Mouse (Mus musculus): ENCODE measurements around the gene Smarcb1. TPM values are rescaled to one million over a fixed set of nuclear protein-coding genes. Genes with fewer than 3 reads are reported as not detected.

Gene Smarcb1
- 285 and 294 TPM in 2 replicates for polyA plus RNA-seq (2016; fragmentation: Nextera tagmentation; extraction: Ambion mirVana)

DNA sequence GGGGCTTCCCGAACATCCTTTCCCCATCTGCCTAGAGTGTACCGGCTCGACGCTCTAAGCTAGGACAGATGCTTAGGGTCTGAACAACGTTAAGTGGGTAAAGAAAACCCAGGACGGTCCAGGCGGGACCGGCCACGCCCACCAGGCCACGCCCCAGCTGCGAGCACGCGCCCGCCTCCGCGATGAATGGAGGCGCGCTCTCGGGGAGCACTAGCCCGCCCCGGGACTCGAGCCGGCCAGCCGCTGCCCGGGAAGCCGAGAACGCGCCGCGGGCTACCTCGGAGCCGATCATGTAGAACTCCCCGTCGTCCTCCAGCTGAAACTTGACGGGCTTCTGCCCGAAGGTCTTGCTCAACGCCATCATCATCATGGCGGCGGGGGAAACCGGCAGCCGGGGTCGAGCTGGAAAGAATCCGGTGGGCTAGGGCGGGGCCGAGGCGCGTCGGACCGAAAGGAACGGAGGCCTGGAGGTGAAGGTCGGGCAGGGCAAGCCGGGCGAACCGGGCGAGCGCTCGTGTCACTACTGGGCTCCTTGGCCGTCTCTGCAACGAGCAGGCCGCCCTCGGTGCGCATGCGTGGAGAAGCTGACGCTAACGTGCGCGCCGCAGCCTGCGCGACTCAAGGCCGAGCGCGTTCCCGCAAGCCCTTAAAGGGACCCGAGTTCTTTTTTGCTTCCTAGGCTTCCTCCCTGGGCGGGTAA, at the start of gene Smarcb1:
Gene Smarcb1 (minus strand): TSS at position 592 of the 700 bp plus-strand sequence.
- peak within 1 kb of the TSS; percentile 96 for H3K4me3 ChIP-seq
- peaks cover 64% of the 10 kb centered on the region for H3K36me3 ChIP-seq
- peak within 1 kb of the TSS; percentile 99 for H3K27ac ChIP-seq
- WGBS: under 1% methylated on average over 76 of the region's 76 CpGs
- H3K4me1 ChIP-seq: peaks cover 47% of the 10 kb centered on the region
- H3K27me3 ChIP-seq (ENCODE audit: low read depth, poor library complexity, severe bottlenecking): no peaks in the 10 kb centered on the region
- no peaks in the 10 kb centered on the region for H3K9me3 ChIP-seq (replicated peaks)
- peak; percentile 97 for DNase-seq (ENCODE audit: low spot score)

DNA sequence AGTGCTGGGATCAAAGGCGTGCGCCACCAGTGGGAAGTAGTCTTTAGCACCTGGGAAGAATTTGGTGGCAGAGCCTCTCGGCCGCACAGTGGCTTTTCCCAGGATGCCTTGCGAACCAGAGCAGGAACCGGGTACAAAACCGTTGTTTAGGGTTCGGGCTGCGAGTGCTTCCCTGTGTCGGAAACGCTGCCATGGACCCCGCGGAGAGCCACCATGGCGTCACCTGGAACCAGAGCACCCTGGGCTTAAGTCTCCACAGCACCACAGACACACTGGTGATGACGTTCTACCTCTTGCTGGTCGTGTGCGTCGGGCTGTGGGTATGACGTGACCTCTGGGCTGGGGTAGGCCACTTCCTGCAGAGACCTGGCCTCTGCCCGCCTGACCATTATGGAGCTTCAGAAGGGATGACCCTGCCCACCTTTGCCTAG, 33.0 kb upstream of the Smarcb1 start, which contains the start of gene Gm5134:
Gene Gm5134 (plus strand): TSS at position 134 of the 431 bp plus-strand sequence.
- H3K27me3 ChIP-seq (ENCODE audit: low read depth, poor library complexity, severe bottlenecking): peaks cover 23% of the 10 kb centered on the region
- H3K4me1 ChIP-seq: peaks cover 22% of the 10 kb centered on the region
- H3K4me3 ChIP-seq: peak within 1 kb of the TSS; percentile 41
- no peaks in the 10 kb centered on the region for H3K36me3 ChIP-seq
- no peaks in the 10 kb centered on the region for H3K9me3 ChIP-seq (replicated peaks)
- DNase-seq (ENCODE audit: low spot score): no peak
- H3K27ac ChIP-seq: peak within 1 kb of the TSS; percentile 53
- 36% methylated on average over 20 of the region's 20 CpGs for WGBS

DNA sequence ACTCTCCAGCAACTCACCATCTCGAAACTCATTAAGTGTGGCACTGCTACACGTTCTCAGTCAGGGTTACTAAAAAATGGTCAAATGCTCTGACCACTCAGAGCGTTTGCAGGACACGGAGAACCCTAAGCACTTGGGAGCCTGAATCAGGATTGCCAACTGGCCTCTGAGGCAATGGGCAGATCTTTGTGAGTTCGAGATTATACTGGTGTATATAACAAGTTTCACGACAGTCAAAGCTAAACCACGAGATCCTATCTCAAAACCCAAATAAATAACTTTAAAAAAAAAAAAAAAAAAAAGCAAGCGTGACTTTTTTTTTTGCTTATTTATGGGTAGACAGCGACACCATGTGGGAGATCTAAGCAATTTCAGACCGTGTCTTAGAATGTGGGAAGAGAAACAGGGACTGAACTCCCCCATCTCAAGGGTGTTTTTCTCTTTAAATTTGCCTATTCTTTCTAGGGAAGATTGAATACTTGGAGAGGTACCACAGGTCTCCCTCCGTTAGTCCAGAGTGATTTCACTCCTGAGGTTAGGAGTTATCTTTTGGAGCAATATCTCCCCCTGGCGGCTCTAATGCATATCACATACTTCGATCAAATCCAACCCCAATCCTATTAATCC, 30.1 kb upstream of the Smarcb1 start:
- Histone ChIP-seq H3K27me3 (ENCODE audit: low read depth, poor library complexity, severe bottlenecking) (peaks cover 34% of the 10 kb centered on the region), H3K4me1 (peaks cover 22% of the 10 kb centered on the region), H3K36me3 (no peaks in the 10 kb centered on the region), H3K9me3 (replicated peaks) (no peaks in the 10 kb centered on the region), H3K4me3 (peak overlapping the region; percentile 62), H3K27ac (no peak overlapping the region)
- 6% methylated on average over 13 of the region's 13 CpGs for WGBS
- DNase-seq (ENCODE audit: low spot score): peak; percentile 52

DNA sequence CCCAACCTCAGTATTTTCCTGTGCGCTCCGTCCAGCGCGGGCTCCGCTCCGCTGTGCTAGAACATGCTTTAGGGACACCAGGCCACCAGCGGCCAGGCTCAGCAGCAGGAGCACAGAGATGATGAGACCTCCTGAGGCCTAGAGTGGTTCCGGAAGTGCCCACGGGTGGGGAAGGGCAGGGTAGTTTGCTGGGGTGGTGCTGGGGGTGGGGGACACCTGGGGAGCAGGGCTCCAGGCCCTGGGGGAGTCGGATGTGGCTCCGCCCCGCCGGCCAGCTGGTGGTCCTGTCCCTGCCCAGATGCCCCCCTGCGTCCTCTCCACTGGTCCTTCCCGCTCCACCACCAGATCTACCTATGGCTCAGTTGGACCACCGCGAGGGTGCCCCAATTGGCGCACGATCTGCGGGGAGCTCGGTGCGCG, 29.4 kb upstream of the Smarcb1 start:
- Histone ChIP-seq H3K36me3 (no peaks in the 10 kb centered on the region), H3K27me3 (ENCODE audit: low read depth, poor library complexity, severe bottlenecking) (peaks cover 34% of the 10 kb centered on the region), H3K4me3 (peak overlapping the region; percentile 62), H3K9me3 (replicated peaks) (no peaks in the 10 kb centered on the region), H3K27ac (peak overlapping the region; percentile 50), H3K4me1 (peaks cover 22% of the 10 kb centered on the region)
- DNase-seq (ENCODE audit: low spot score): peak; percentile 63
- under 1% methylated on average over 23 of the region's 23 CpGs for WGBS

DNA sequence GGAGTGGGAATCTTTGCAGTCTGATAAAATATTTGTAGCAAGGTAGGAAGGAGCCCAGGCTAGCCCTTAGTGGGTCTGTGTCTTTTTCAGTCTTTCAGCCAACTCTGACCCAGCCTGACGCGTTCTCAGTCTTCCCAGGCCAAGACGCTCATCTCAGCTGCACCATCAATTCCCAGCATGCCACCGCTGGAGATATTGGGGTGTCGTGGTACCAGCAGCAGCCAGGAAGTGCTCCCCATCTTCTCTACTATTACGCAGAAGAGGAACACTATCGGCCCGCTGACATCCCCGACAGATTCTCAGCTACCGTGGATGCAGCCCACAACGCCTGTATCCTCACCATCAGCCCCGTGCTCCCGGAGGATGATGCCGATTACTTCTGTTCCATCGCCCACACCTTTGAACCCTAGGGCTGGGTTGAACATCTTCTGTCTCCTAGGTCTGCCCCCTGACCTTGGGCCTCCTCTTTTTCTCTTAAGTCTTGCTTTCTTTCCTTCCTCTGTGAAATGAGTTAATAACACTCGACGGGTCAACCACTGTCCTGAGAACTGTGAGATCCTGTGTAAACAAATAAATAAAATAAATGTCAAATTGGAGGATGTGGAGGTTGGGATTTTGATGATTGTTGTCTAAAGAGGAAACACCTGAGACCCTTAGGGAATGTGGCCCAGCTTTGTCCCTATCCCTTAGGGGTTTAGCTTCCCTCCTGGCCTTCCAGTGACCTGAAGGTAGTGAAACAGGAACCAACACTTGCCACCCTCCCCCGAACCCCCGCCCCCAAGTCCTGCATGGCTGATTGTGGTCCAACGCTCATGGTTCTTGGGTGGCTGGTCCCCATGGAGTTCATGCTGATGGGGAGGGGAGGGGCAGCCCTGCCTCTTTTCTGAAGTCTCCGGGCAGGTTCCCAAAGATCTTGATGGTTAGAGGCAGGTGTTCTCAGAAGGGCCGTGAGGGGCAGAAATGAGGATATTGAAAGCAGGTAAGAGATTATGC, 27.9 kb upstream of the Smarcb1 start:
- Histone ChIP-seq H3K4me1 (peaks cover 18% of the 10 kb centered on the region), H3K36me3 (no peaks in the 10 kb centered on the region), H3K27me3 (ENCODE audit: low read depth, poor library complexity, severe bottlenecking) (peaks cover 34% of the 10 kb centered on the region), H3K27ac (no peak overlapping the region), H3K9me3 (replicated peaks) (no peaks in the 10 kb centered on the region), H3K4me3 (no peak overlapping the region)
- WGBS: 84% methylated on average over 22 of the region's 22 CpGs
- DNase-seq (ENCODE audit: low spot score): no peak

DNA sequence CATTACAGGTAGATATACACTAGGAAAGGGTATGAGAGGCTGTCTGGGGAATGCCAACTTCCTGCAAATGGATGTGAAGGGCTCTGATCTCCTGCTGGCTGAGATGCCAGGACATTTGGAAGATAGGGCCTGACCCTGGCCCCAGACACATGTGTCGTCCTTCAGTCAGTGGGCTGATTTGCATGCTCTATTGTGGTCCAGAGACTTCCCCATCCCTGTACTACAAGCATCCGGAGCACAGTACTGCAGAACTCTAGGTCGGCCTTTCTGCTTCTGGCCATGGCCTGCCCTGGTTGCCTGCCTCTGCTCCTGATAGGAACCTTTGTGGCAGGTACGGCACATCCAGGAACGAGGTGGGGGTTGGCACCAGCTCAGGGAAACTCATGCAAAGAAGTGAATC, 26.7 kb upstream of the Smarcb1 start:
- H3K27me3 ChIP-seq (ENCODE audit: low read depth, poor library complexity, severe bottlenecking): peaks cover 28% of the 10 kb centered on the region
- 82% methylated on average over 5 of the region's 5 CpGs for WGBS

DNA sequence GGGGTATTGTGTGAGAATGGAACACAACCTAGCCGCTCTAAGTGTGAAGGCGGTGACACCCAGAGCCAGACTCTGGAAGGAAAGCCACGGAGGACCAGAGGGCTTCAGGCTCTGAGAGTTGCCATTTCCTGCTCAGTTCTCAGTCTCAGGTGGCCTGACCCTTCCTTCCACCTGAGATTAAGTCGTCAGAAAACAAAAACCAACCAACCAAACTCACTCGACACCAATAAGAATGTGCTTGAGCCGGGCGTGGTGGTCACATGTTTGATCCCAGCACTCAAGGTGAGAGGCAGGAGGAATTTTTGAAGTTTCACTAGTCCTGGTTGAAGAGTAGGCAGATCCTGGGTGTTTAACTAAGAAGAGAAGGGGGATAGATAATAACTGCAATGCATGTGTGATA, 24.5 kb upstream of the Smarcb1 start:
- Histone ChIP-seq H3K27me3 (ENCODE audit: low read depth, poor library complexity, severe bottlenecking) (peaks cover 28% of the 10 kb centered on the region), H3K4me3 (no peak overlapping the region), H3K4me1 (peaks cover 7% of the 10 kb centered on the region), H3K9me3 (replicated peaks) (no peaks in the 10 kb centered on the region), H3K27ac (no peak overlapping the region), H3K36me3 (no peaks in the 10 kb centered on the region)
- DNase-seq (ENCODE audit: low spot score): no peak
- WGBS: 86% methylated on average over 7 of the region's 7 CpGs

More for the DNA sequence above, 26.7 kb upstream of the Smarcb1 start:
- H3K27ac ChIP-seq: no peak overlapping the region
- H3K4me1 ChIP-seq: peaks cover 12% of the 10 kb centered on the region
- no peaks in the 10 kb centered on the region for H3K9me3 ChIP-seq (replicated peaks)
- no peaks in the 10 kb centered on the region for H3K36me3 ChIP-seq
- no peak overlapping the region for H3K4me3 ChIP-seq
- no peak for DNase-seq (ENCODE audit: low spot score)

DNA sequence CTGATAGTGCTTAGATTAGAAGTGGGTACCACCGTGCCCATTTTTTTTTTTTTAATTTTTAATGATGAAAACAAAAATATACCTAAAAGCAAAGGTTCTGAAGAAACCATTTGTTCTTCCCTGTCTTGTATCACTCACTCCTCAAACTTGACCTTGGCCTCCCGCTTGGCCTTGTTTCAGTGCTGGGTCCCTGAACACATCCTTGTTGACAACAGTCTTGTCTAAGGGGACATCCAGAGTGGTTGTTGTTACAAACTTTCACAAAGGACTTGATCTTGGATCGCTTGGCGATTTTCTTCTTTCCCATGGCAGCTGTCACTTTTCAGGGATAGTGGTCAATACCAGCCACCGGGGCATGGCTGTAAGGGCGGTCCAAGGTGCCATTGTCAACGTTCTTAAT, 23.8 kb upstream of the Smarcb1 start:
- H3K9me3 ChIP-seq (replicated peaks): no peaks in the 10 kb centered on the region
- no peak overlapping the region for H3K4me3 ChIP-seq
- H3K36me3 ChIP-seq: no peaks in the 10 kb centered on the region
- peaks cover 28% of the 10 kb centered on the region for H3K27me3 ChIP-seq (ENCODE audit: low read depth, poor library complexity, severe bottlenecking)
- 0 out of 2 replicates have a peak, but pooled peaks cover 4% of the 10 kb centered on the region for H3K4me1 ChIP-seq
- H3K27ac ChIP-seq: no peak overlapping the region
- WGBS: 89% methylated on average over 7 of the region's 7 CpGs
- DNase-seq (ENCODE audit: low spot score): no peak

DNA sequence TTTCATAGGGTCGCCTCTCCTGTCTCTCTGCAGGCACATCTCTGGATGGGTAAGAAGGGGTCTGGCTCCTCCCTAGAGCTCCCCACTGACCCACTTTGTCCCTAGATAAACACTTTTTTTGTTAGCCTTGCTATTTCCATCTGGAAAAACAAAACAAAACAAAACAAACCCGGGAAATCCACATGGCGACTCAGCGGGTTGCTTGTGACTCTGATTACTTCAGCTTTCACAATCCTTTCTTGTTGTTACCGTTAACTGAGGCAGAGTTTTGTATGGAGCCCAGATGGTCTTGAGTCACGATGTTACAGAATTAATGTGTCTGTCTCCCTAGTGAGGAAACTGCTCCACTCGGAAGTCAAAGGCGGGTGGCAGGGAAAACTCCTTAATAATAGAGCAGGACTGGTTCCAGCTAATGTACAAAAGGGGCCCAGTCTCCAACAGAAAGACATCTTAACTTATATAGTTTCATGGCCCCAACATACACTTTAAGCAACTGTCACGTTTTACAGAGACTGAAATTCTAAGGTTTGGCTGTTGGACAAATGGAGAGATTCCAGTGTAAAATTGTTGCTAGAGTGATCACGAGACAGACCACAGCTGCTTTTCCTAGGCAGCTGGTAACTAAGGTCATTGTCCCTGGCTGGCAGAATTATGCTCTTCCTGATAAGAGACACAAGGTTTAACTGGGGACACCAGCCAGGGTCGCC, 22.8 kb upstream of the Smarcb1 start:
- 53% methylated on average over 11 of the region's 11 CpGs for WGBS

DNA sequence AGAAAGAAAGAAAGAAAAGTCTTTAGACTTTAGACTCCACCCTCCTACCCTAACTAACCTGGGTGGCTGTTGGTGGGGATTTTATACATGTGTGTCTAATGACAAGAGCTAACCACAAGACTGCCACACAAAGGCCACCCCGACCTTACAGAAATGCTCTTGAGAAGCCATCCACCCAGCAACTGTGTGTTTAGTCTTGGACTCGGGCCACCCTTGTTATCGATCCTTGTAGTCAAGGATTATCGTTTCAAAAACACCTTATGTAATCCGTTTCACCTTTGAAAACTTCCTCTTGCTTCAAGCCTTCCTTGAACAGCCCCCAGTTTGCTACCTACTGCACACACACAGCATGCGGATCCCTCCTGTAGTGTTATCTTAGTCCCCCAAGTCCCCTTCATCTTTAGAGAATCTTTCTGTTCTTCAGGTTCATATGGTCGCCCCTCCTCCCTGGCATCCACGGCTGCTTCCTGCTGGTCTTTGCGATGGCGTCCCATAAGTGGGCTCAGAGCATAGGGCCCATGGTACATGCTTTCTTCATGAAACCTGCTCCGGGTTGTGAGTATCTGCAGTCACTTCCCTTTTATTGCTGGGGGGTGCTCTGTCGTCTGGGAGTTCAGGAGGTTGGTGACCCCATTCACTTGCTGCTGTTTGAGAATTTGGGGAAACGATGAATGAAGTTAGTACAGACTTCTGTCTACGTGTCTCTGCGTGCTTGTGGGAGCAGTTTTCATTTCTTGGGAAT, 21.5 kb upstream of the Smarcb1 start, which contains the start of gene Vpreb3:
Gene Vpreb3 (plus strand): TSS at position 322 of the 742 bp plus-strand sequence.
- no peak within 1 kb of the TSS for H3K27ac ChIP-seq
- 0 out of 2 replicates have a peak, but pooled peaks cover 4% of the 10 kb centered on the region for H3K4me1 ChIP-seq
- no peaks in the 10 kb centered on the region for H3K36me3 ChIP-seq
- peaks cover 27% of the 10 kb centered on the region for H3K27me3 ChIP-seq (ENCODE audit: low read depth, poor library complexity, severe bottlenecking)
- DNase-seq (ENCODE audit: low spot score): no peak
- 84% methylated on average over 15 of the region's 15 CpGs for WGBS
- H3K4me3 ChIP-seq: no peak within 1 kb of the TSS
- no peaks in the 10 kb centered on the region for H3K9me3 ChIP-seq (replicated peaks)

More for the DNA sequence above, 22.8 kb upstream of the Smarcb1 start:
- Histone ChIP-seq H3K36me3 (no peaks in the 10 kb centered on the region), H3K9me3 (replicated peaks) (no peaks in the 10 kb centered on the region), H3K4me3 (no peak overlapping the region), H3K27me3 (ENCODE audit: low read depth, poor library complexity, severe bottlenecking) (peaks cover 28% of the 10 kb centered on the region), H3K4me1 (0 out of 2 replicates have a peak, but pooled peaks cover 4% of the 10 kb centered on the region), H3K27ac (no peak overlapping the region)
- no peak for DNase-seq (ENCODE audit: low spot score)

DNA sequence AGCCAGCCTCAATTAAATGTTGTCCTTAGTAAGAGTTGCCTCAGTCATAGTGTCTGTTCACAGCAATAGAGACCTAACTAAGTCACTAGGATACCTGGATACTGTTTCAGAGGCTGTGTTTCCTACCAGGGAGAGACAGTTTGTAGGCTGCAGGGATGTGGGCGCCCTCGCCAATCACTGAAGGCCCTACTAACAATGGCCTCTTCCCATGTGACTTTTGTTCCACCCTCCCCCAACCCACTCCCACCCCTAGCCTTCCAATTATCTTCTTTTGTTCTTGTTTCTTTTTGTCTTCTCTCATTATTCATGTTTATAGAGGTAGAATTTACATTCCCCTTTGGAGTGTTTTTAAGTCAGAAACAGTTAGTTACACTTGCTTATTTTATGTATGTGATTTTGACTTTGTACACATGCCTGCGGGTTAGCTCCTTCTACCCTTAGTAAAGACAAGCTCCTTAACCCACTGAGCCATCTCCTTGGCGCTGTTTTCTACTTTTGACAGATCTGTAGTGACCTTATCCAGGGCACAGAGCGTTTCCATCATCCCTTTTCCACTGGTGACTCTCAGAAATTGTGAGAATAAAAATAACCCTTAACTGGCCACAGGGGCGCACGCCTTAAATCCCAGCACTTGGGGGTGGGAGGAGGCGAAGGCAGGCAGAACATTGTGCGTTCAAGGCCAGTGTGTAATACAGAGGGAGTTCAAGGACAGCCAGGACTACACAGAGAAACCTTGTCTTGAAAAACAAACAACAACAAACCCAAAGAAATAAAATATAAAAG, 19.8 kb upstream of the Smarcb1 start:
- peaks cover 5% of the 10 kb centered on the region for H3K4me1 ChIP-seq

More for the DNA sequence above, 19.8 kb upstream of the Smarcb1 start:
- H3K27me3 ChIP-seq (ENCODE audit: low read depth, poor library complexity, severe bottlenecking): peaks cover 44% of the 10 kb centered on the region
- 81% methylated on average over 9 of the region's 9 CpGs for WGBS
- no peak for DNase-seq (ENCODE audit: low spot score)
- no peak overlapping the region for H3K27ac ChIP-seq
- H3K4me3 ChIP-seq: no peak overlapping the region
- no peaks in the 10 kb centered on the region for H3K9me3 ChIP-seq (replicated peaks)
- no peaks in the 10 kb centered on the region for H3K36me3 ChIP-seq
